Comparison of ENCODE assay signal across 16 mouse cellular contexts in the genomic region with DNA sequence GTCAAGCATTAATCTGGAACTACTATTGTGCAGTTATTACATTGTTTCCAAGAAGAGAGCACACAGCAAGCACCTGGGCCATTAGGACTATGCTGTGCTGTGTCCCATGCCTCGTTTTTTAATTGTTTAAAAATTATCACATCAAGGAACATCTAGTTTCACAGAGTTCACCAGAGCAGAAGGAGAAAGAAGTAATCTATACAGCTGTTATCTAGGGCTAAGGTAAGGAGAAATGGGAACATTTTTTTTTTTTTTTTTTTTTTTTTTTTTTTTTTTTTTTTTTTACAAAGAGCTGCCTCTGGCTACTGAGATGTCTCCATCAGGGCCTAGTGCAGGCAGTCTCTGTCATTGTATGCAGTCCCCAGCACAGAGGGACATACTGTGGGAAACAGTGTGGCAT.
"Had no signal": no experiment of that assay in that cellular context is flagged by ENCODE, and none has a peak within 500 bp of the region (broad histone marks: within the 10 kb centered on the region; RNA-seq: fewer than 3 reads in every experiment).

No protein-coding gene starts in this region.

- H3K4me3 ChIP-seq: neural tube, embryonic 13.5 days; neural tube, embryonic 15.5 days; stomach, embryonic 15.5 days had no signal

- H3K27ac ChIP-seq: neural tube, embryonic 13.5 days; neural tube, embryonic 15.5 days; stomach, embryonic 15.5 days; stomach, postnatal 0 days had no signal

- H3K4me1 ChIP-seq: neural tube, embryonic 13.5 days; neural tube, embryonic 15.5 days; stomach, embryonic 15.5 days had no signal

- H3K9me3 ChIP-seq: neural tube, embryonic 13.5 days; neural tube, embryonic 15.5 days; stomach, embryonic 15.5 days had no signal

- DNase-seq: retina, postnatal 1 day; right cerebral cortex, adult 18-20 months; right cerebral cortex, postnatal 14 days; right cerebral cortex, postnatal 25 days; right cerebral cortex, postnatal 4 days; spleen, adult 18-20 months; thymus, adult 18-20 months; thymus, adult 2 months; thymus, postnatal 14 days; thymus, postnatal 25 days; thymus, postnatal 36 days; thymus, postnatal 4 days had no signal

- H3K9ac ChIP-seq: neural tube, embryonic 13.5 days; neural tube, embryonic 15.5 days; stomach, embryonic 15.5 days had no signal

- H3K27me3 ChIP-seq: neural tube, embryonic 13.5 days; neural tube, embryonic 15.5 days; stomach, embryonic 15.5 days had no signal

- H3K36me3 ChIP-seq: neural tube, embryonic 13.5 days; neural tube, embryonic 15.5 days; stomach, embryonic 15.5 days had no signal

- H3K4me2 ChIP-seq: neural tube, embryonic 13.5 days; neural tube, embryonic 15.5 days; stomach, embryonic 15.5 days had no signal
